Comparison of ENCODE assay signal across 8 mouse cellular contexts in genomic region chr19:42163764-42164163, GRCm38 (mm10). TPM values are rescaled to one million over a fixed set of nuclear protein-coding genes. Genes with fewer than 3 reads are reported as not detected.
DNase-seq lines count a peak whose midpoint lies in the region; ATAC-seq and TF ChIP-seq lines count a peak whose summit lies in the region.

Gene Zfyve27, plus strand, starts transcription at chr19:42163951.

- no peaks in the 10 kb centered on the region for H3K9me3 ChIP-seq in heart, embryonic 11.5 days (replicated peaks; ENCODE audit: control insufficient read depth, low read length)
- no peaks in the 10 kb centered on the region for H3K9me3 ChIP-seq in neural tube, embryonic 15.5 days (replicated peaks)

- H3K4me2 ChIP-seq in heart, embryonic 11.5 days = no peak within 1 kb of the TSS
- H3K4me2 ChIP-seq in neural tube, embryonic 15.5 days = 0 out of 2 replicates have a peak within 1 kb of the TSS, but pooled peaks have one; percentile 9

- WGBS in lung, adult 2 months = 36% methylated on average over 5 of the region's 5 CpGs
- 67% methylated on average over 5 of the region's 5 CpGs for WGBS in heart, embryonic 11.5 days (ENCODE audit: insufficient replicate concordance)
- WGBS in neural tube, embryonic 15.5 days = 68% methylated on average over 5 of the region's 5 CpGs

- no peak for TF ChIP-seq CTCF in lung, adult 2 months (IDR thresholded peaks at IDR 0.05; ENCODE audit: insufficient read depth, low read length)

- no peak within 1 kb of the TSS for H3K27ac ChIP-seq in brown adipose tissue, adult 24 weeks (replicated peaks; ENCODE audit: low read depth, low read length)
- no peak within 1 kb of the TSS for H3K27ac ChIP-seq in heart, embryonic 11.5 days (ENCODE audit: low read depth, low read length)
- 0 out of 2 replicates have a peak within 1 kb of the TSS, but pooled peaks have one; percentile 39 for H3K27ac ChIP-seq in neural tube, embryonic 15.5 days (replicated peaks)

- H3K27me3 ChIP-seq in heart, embryonic 11.5 days (ENCODE audit: control insufficient read depth, insufficient read depth, low read length) = peaks cover 16% of the 10 kb centered on the region
- H3K27me3 ChIP-seq in neural tube, embryonic 15.5 days (replicated peaks) = peaks cover 12% of the 10 kb centered on the region

- ATAC-seq in heart, embryonic 11.5 days (replicated peaks; ENCODE audit: insufficient number of reproducible peaks, low FRiP score, low TSS enrichment) = no peak
- ATAC-seq in neural tube, embryonic 15.5 days (ENCODE audit: low FRiP score) = no peak

- no peak within 1 kb of the TSS for H3K4me3 ChIP-seq in lung, adult 2 months (replicated peaks; ENCODE audit: extremely low read depth, low read depth, low read length)
- H3K4me3 ChIP-seq in brown adipose tissue, adult 24 weeks (ENCODE audit: insufficient read depth, low read depth, low read length) = no peak within 1 kb of the TSS
- H3K4me3 ChIP-seq in heart, embryonic 11.5 days (ENCODE audit: low read depth, low read length) = no peak within 1 kb of the TSS
- H3K4me3 ChIP-seq in neural tube, embryonic 15.5 days (replicated peaks) = no peak within 1 kb of the TSS

- H3K36me3 ChIP-seq in heart, embryonic 11.5 days (ENCODE audit: control insufficient read depth, insufficient read depth, low read length) = no peaks in the 10 kb centered on the region
- H3K36me3 ChIP-seq in neural tube, embryonic 15.5 days = no peaks in the 10 kb centered on the region

- no peak for DNase-seq in lung, adult 2 months
- no peak for DNase-seq in lung, adult 18-20 months
- DNase-seq in layer of hippocampus, postnatal 36 days = no peak
- no peak for DNase-seq in thymus, postnatal 14 days
- DNase-seq in thymus, postnatal 10 days (ENCODE audit: low spot score in 2 of 2) = no peak

- no peak within 1 kb of the TSS for H3K9ac ChIP-seq in heart, embryonic 11.5 days (ENCODE audit: low read depth, low read length)
- H3K9ac ChIP-seq in neural tube, embryonic 15.5 days (replicated peaks) = no peak within 1 kb of the TSS

- no peaks in the 10 kb centered on the region for H3K4me1 ChIP-seq in lung, adult 2 months (ENCODE audit: control insufficient read depth, insufficient read depth, low read length)
- H3K4me1 ChIP-seq in brown adipose tissue, adult 24 weeks (ENCODE audit: control insufficient read depth, insufficient read depth, insufficient read length, low read length) = no peaks in the 10 kb centered on the region
- H3K4me1 ChIP-seq in heart, embryonic 11.5 days (ENCODE audit: control insufficient read depth, insufficient read depth, low read length) = peaks cover 2% of the 10 kb centered on the region; the same call in 1 of the 2 replicates
- peaks cover 21% of the 10 kb centered on the region; the same call in 1 of the 2 replicates for H3K4me1 ChIP-seq in neural tube, embryonic 15.5 days

- no peak for TF ChIP-seq POLR2A in lung, adult 2 months (IDR thresholded peaks at IDR 0.05; ENCODE audit: borderline replicate concordance, extremely low read depth, low read depth, low read length)

RNA-seq across cellular contexts. Expression of gene Zfyve27, which starts in this region (rescaled TPM):
- 39.3 and 53.9 TPM in 2 replicates for polyA plus RNA-seq in lung, adult 2 months (2012; rRNA removed)
- 11.3 and 12.7 TPM in 2 replicates for polyA plus RNA-seq in brown adipose tissue, adult 24 weeks (2012; ENCODE audit: insufficient read depth, insufficient read length, missing spikeins)
- polyA plus RNA-seq in heart, embryonic 11.5 days (2014; fragmentation: Nextera tagmentation; extraction: Ambion mirVana) = 11.6 and 13.5 TPM in 2 replicates
- 100 to 1,000 TPM in 1 of 2 experiments, 10 to 100 TPM in 1; 88.2 to 105 TPM for total RNA-seq in layer of hippocampus, postnatal 36 days (2021)
- 58.0 and 62.6 TPM in 2 replicates for polyA plus RNA-seq in neural tube, embryonic 15.5 days (2015; fragmentation: Nextera tagmentation; extraction: Ambion mirVana)
